Mouse (Mus musculus): Measurements from ENCODE around the gene Bicdl2.

The Bicdl2 gene

DNA sequence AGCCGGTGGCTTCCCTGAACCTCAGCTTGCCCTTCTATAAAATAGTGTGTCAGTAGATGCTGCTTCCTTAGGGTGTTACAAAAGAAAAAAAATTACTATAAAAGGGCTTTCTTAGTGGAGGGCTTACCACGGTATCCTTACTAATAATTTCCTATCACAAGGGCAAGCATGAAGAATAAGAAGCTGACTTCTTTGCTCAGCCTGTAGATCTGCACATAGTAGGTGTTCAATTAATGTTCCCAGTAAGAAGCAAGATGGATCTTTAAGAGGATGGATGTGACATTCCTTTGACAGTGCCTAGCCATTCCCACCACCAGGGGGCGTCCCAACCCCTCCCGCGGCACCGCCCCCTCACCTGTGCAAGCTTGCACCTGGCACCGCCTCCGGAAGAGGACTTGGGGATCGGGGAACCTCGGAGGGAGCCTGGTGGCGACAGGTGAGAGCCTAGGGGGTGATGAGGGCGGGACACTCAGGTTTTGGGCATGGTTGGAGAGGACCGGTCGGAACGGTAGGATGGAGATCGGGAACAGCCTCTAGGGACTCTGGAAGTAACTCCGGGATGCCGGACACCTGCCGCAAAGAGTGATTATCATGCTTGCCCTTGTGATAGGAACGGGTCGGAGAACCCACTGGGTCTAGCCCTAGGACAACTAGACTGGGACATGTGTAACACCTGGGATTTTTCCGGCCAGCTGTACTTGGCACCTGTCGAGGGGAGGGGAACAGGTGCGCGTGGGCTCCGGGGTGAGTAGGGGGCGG lies at the start of gene Bicdl2:
Bicdl2 (plus strand) TSS at position 390 of the 759 bp plus-strand sequence.
- in situ Hi-C loops (cut with MboI): no loop called here

DNA sequence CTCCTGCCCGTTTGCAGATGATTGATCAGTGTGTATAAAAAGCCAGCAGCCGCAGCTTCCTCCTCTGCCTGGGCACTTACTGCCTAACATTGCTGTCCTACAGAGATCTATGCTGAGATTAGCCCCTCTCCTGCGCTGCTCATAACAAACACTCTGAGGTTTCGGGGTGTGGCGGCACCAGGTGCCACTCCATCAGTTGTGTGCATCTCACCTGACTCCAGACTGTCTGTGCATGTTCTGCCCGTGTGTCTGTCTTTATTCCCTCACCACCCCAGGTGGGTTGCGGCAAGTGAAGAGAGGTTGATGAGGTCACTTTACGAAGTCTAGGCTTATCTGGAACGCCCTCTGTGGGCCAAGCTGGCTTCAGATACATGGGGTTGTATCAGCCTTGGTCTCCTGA lies 43.2 kb upstream of the Bicdl2 start:
- in situ Hi-C loops (cut with MboI): no loop called here

DNA sequence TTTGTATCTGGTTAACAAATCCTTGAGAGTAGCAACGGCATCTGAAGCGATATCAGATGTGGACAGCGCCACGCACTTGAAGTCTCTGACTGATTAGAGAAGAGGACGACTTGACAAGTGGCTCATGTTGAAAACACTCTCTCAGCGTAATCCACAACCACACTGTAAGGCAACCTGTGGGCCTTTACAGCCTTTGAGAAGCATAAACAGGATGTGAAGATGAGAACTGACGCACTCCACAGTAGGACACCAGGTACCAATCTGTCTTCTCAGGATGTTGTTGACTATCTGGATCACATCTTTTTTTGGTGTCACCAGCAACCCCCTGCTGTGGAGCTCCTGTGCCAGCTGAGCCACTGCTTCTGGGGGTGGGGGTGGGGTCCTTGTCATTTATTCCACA lies 40.0 kb upstream of the Bicdl2 start:
- in situ Hi-C loops (cut with MboI): no loop called here

DNA sequence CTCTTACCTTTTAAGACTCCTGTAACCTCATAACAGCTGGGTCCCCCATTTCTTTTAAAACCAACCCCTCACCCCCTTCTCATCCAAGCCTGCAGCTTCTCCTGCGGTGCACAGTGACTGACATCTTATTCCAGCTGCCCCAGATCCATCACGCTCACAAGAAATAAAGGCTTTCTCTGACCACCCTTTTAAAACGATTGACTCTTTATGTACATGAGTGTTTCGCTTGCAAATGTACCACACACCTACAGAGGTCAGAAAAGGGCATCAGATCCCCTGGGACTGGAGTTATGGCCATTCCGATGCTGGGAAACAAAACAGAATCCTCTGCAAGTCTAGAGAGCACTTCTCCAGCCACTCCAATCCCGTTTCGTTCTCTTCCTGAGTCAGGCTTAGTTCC lies 32.5 kb upstream of the Bicdl2 start:
- in situ Hi-C loops (cut with MboI): no loop called here

DNA sequence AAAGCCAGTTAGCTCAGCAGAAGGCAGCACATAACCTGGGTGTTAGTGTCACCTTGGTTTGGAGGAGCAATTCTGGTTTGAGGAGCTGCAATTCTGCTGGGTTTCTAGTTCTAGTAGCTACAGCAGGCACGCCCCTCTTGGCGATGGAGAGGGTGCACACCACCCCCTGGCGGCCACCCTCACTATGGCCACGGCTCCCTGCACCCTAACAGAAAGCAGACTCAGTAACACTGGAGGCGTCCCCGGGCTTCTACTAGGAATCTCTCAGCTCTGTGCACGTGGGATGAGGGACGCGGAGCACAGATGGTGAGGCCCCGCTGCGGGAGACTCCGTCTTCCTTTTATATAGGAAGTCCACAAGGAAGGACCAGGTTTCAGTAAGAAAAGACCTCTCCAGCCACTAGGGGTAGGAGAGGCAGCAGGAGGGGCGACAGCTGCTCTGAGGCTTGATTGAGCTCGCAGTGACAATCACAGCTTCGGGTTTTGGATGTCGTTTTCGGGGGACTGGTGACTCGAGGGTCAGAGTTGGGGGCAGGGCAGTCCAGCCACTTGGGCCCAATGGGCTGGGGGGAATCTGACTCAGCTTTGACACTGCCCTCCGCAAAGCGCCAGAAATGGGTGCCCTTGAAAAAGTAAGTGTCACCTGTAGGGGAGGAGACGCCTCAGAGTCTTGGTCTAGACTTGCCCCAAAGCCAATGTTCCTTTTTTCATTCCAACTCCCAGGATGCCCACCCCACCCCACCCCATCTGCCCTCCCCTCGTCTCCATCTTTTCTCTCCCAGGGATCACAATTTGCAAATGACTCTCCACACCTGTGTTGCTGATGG lies 29.9 kb upstream of the Bicdl2 start:
- in situ Hi-C loops (cut with MboI): no loop called here

DNA sequence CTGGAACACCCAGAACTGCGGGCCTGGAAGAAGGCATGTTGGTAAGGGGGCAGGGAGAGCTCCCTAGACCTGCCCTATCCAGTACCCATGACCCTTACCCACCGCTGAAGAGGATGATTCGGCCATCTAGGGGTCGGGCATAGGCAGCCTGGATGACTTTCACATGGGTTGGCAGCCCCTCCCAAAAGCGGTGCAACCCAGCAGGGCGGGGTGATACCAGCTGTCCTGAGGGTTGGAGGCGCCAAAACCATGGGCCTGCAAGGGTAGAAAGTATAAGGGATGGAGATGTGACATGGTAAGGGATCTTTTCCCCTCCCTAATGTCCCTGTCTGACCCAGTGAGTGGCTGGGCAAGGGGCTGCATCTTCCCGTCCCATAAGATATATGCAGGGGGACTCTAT lies 29.1 kb upstream of the Bicdl2 start:
- in situ Hi-C loops (cut with MboI): no loop called here

DNA sequence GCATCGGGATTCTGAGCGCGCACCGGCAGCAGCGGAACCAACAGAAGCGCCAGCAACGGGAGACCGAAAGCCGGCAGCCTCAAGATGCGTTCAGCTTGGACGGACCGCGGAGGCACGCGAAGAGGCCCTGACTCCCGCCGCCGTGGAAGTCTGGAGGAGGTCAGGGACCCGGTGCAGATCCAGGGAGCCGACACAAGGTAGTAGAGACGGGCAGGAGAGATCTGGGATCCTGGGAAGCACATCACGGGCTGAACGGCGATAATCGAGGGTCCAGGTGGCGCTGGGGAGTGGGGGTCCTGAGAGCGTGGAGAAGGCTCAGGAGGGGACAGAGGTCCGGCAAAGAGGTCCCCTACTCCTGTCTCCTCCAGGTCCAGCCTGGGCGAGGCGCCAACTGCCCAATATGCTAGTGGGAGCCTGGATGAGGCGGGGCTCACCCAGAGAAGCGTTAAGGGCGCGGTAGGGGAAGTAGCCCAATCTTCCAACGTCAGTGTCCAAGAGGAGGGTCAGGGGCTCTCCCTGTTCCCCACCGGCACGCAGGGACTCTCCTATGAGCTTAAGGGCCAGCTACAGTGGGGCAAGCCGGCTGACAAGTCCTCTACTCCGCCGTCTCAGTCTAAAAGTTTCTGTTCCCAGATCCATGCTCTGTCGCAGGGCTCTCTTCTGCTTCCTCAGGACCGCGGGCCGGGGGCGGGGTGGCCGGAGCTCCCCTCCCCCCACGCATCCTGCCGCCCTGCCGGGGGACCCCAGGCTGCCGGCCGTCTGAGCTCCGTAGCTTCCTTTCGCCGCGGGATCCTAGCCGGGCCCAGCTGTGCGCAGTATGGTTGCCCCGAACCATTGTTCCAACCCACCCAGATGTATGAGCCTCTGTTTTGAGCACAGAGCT lies 15.5 kb upstream of the Bicdl2 start, which contains the start of gene Mmp25:
Mmp25 (minus strand) TSS at position 665 of the 883 bp plus-strand sequence.
- in situ Hi-C loops (cut with MboI): no loop called here

DNA sequence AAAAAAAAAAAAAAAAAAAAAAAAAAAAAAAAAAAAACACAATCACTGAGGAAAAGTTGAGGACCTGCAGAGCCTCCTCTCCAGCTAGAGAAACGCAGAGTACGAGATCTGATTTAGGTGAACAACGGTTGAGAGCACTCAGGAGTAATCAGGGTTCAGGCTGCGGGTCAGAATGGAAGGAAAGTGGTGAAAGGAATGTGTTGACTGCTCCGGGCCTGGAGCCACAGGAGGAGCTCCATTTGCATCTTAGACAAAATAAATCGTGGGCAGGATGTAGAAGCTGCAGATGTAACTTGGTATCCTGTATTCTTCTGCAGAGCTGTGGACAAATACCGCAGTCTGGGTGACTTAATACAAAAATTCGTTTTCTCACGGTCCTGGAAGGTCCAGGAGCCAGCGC lies 14.4 kb upstream of the Bicdl2 start:
- in situ Hi-C loops (cut with MboI): no loop called here

DNA sequence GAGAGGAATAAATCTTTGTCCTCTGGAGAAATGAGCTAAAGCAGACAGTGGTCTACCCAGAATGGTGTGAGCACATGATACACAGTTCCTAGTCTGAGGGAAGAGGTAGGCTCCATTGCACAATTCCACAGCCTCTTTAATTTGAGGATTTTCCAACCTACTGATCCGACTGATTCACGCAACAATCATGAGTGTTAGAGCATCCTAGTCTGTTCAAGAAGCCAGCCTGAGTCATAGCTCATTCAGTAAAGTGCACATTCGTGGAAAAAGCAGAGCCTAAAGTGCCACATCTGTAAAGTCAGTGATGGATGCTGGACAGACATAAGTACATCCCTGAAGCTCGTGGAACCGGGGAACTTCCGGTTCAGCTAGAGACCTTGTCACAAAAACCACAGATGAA lies 8.9 kb upstream of the Bicdl2 start:
- in situ Hi-C loops (cut with MboI): no loop called here

DNA sequence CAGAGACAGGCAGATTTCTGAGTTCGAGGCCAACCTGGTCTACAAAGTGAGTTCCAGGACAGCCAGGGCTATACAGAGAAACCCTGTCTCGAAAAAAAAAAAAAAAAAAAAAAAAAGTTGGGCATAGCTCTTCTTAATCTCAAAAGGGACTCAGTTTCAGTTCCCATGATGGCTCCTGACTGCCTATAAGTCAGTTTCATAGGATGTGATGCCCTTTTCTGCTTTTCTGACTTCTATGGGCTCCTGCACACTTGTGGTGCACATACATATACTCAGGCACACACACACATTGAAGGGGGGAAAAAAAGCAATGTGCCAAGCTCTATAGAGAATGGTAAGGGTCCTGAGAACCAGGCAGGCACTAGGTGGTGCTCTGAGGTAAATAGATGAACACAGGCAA lies 7.0 kb upstream of the Bicdl2 start:
- in situ Hi-C loops (cut with MboI): no loop called here

DNA sequence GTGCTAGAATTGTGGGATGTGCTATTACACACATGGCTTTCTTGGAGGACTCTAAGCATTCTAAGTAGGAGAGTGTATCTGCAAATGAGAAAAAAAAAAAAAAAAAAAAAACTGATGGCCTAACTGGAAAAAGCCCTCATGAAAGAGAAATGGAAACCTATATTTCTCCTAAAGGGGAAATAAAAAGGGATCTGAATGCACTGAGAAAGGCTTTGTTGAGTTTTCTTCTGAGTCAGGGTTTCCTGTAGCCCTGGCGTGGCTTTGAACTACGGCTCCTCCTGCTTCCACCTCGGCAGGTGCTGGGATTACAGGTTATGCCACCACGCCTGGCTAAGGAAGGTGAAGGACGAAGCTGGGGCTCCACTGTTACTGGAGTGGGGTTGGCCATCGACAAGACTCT lies 6.3 kb upstream of the Bicdl2 start:
- in situ Hi-C loops (cut with MboI): no loop called here

DNA sequence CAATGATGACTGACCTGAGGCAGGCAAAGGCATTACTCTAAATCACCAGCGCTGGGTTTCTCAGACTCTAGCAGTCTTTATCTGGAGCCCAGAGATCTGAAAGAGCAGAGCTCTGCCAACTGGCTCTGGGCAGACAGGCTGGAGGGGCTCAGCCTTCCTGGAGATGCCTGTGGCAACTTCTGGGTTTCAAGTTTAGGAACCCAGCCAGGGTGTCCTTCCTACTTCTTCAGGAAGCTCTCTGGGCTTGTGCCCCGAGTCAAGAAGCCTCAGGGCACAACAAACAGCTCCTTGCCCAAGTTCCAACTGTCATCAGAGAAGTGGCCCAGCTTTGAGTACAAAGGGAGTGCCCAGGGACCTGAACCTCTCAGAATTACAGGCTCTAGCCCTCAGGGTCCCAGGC lies 5.9 kb upstream of the Bicdl2 start:
- in situ Hi-C loops (cut with MboI): no loop called here

DNA sequence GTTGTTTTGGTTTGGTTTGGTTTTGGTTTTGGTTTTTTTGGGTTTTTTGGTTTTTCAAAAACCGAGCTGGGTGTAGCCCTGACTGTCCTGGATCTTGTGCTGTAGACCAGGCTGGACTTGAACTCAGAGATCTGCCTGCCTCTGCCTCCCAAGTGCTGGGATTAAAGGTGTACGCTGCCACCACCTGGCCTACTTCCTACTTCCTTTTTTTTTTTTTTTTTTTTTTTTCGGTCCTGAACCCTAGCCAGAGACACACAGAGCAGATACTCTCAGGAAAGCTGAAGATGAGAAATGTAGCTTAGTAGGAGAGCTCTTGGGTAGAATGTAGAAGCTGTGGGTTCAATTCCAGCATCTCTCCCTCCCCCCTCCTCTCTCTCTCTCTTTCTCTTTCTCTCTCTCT lies 1.9 kb upstream of the Bicdl2 start:
- in situ Hi-C loops (cut with MboI): no loop called here

DNA sequence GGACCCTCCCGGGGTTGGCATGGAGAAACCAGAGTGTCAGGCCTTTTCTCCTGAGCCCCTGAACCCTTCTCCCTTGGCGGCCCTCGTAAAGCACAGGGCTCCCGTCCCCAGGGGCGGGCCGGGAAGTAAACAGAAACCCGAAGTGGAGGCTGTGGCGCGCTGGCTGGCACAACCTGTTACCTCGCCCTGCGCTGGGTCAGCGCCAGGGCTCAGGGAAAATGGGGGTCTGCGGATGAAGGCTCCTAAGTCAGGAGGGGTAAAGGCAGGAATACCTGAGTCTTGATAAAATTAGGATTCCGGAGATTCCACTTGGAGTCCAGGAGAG lies 532 bp downstream of the Bicdl2 start:
- in situ Hi-C loops (cut with MboI): no loop called here

DNA sequence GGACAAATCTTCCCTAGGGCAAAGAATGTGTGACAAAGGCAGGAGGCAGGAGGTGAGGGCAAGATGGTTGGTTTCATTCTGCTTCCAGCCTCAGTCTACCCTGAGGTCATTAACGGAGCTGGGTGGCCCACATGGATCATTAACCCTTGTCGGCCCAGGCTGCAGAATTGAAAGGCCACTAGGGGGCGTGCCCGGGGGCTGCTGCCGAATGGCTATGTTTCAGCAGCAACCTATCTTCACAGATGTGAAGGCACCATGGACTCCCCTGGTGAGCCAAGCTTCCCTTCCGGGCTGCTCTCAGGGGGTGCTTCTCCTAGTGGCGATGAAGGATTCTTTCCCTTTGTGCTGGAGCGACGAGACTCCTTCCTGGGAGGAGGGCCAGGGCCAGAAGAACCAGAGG lies 1.2 kb downstream of the Bicdl2 start:
- in situ Hi-C loops (cut with MboI): no loop called here

DNA sequence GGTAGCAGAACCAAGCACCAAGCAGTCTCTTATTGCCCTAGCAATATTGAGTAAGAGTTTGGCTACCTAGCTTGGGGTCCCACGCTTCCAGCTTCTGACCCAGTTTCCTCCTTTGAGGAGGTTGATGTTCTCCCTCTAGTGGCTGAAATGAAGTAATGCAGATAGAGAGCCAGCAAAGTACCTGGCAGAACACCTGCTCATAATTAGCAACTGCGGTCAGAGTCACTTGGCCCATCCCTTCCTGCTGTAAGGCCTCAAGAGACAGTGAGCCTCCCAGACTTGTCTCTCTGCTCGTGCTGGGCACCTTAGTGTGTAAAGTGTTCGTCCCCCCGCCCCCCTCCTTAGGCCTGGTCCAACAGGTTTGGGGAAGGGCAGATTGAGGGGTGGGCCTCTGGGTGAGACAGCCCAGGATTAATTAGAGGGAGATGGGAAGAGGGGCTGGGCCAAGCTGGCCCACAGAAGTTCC lies 4.3 kb downstream of the Bicdl2 start:
- in situ Hi-C loops (cut with MboI): loop anchor here (5.0 kb wide), 1 partner anchor 53 kb away; no protein-coding TSS in a partner anchor

DNA sequence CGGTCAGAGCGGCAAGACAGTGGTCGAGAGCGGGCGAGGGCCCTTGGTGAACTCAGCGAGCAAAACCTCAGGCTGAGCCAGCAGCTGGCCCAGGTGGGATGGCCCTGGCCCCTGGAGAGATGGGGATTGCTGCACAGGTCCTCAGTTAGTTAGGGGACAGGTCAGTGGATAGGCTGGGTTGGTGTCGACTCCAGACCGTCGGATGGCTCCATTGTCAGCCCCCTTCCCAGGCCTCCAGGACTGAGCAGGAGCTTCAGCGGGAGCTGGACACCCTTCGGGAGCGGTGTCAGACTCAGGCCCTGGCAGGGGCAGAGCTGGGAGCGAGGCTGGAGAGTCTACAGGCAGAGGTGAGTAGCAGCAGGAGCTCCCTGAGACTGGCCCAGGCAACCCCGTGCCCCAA lies 5.2 kb downstream of the Bicdl2 start:
- in situ Hi-C loops (cut with MboI): loop anchor here (5.0 kb wide), 1 partner anchor 52 kb away; no protein-coding TSS in a partner anchor

DNA sequence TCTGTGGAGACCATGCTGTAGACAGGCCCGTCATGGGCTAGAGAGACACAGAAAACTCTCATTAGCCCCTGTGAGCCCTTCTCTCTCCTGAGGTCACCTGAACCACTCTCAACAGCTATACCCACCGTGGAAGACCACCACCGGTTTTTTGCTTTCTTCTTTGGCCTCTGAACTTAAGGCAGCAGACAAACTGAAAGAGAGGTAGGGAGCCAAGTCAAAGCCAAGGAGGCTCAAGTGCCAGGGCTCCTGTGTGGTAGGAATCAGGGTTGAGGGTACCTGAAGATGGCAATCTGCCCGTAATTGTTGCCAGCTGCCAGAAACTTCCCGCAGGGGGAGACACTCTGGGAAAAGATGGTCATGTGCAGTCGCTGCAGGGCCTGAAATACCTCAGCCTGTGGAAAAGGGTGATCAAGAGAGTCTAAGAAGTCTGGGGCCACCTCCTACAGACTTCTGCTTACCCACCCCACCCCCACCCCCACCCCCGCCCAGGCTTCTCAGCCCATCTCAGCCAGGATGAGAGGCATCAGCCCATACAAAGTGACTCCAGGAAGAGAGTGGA lies 10.3 kb downstream of the Bicdl2 start:
- in situ Hi-C loops (cut with MboI): no loop called here

DNA sequence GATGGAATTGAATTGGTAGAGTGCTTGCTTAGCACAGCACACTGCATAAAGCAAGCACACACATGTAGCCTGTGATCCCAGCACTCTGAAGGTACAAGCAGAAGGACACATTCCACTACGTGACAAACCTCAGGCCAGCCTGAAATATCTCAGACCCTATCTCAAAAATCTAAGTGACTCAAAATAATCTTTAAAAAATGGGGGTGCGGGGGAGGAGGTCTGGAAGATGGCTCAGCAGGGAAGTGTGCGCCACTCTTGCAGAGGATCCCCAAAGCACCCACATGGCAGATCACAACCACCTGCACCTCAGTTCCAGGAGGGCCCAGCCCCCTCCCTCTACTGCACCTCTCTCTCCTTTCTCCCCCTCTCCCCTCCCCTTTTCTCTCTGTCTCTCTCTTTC lies 11.2 kb downstream of the Bicdl2 start:
- in situ Hi-C loops (cut with MboI): no loop called here

DNA sequence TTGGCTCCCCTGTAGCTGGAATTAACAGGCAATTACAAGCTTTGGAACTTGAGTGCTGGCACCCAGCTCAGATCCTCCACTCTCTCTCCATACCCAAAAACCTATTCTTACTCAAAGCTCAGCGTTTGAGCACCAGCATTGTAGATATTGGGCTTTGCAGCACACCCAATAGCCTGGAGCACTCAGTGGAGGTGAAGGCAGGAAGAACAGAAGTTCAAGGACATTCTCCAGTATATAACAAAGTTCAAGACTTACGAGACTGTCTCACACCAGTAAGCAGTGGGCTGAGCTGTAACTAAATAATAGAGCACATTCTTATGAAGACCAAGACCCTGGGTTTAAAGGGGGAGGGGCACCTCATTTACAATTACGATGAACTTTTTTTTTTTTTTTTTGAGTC lies 12.5 kb downstream of the Bicdl2 start:
- in situ Hi-C loops (cut with MboI): no loop called here

DNA sequence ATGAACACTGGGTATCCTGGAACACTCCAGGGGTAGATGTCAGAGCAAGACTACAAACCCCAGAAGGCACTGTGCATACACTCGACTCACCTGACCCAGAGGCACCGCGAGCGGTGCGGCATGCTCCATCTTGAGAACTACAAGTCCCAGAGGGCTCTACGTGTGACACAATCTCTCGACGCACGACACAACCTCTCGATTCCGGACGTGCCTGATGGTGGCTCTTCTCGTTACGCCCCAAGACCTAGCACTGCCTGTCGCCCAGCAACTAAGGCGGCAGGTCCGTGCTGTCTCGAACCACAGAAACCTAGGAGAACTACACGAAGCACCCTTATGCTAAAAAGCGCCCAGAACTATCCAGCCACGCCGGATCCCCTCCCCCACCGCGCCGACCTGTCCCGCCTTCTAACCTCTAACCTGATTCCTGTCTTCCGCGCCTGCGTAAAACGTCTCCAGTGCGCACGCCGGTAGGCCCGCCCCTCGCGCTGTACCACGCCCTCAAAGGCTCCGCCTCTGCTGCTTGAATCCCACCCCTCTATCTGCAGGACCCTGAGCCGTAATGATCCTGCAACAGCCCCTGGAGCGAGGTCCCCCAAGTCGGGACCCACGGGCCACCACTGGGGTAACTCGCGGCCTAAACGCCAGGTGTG lies 13.2 kb downstream of the Bicdl2 start, which contains the start of the genes Hcfc1r1 and Thoc6:
Hcfc1r1 (plus strand) TSS at position 173 of the 650 bp plus-strand sequence.
Thoc6 (minus strand) TSS at position 459 of the 650 bp plus-strand sequence.
- in situ Hi-C loops (cut with MboI): no loop called here

Measured in mature B cell (primary cell).